ENCODE assay signal across 17 mouse cellular contexts in the genomic region with DNA sequence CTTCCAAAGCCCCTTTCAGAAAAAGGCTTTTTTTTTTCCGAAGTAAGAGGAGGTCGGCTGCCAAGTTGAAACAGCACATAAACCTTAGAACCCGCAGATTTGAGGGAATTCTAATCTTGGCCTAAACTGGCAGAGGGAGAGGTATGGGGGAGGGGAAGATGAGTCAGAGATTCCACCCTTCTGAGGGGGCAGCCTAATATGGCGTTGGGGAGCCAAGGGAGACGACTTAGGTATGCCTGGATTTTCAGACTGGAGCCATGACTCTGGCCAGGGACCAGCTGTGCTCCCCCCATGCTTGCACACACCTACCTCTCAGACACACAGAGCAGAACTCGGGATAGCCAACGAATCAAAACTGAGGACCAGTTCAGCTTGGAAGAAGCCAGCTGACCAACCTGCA.
A peak's percentile ranks its signal among the peaks of the same experiment; 100 is the strongest.
DNase-seq lines count a peak whose midpoint lies in the region; ATAC-seq and TF ChIP-seq lines count a peak whose summit lies in the region.
"Had no signal": no experiment of that assay in that cellular context is flagged by ENCODE, and none has a peak within 500 bp of the region (broad histone marks: within the 10 kb centered on the region; RNA-seq: fewer than 3 reads in every experiment).

No protein-coding gene starts in this region.

- H3K4me3 ChIP-seq in heart, embryonic 15.5 days = no peak overlapping the region
- no peak overlapping the region for H3K4me3 ChIP-seq in midbrain, embryonic 10.5 days
- no peak overlapping the region for H3K4me3 ChIP-seq in midbrain, postnatal 0 days (ENCODE audit: low read depth, low read length)
- no peak overlapping the region for H3K4me3 ChIP-seq in intestine, embryonic 14.5 days (ENCODE audit: low read depth, low read length)
- H3K4me3 ChIP-seq: erythroblast, embryonic 14.5 days; hindbrain, embryonic 15.5 days; liver, embryonic 13.5 days; neural tube, embryonic 13.5 days had no signal

- TF ChIP-seq CTCF in midbrain, postnatal 0 days (IDR thresholded peaks at IDR 0.05) = no peak

- no peaks in the 10 kb centered on the region; the same call in 1 of the 2 replicates for H3K36me3 ChIP-seq in heart, embryonic 15.5 days
- H3K36me3 ChIP-seq in midbrain, embryonic 10.5 days = no peaks in the 10 kb centered on the region
- H3K36me3 ChIP-seq in midbrain, postnatal 0 days (ENCODE audit: insufficient read depth, low read length) = no peaks in the 10 kb centered on the region
- no peaks in the 10 kb centered on the region for H3K36me3 ChIP-seq in intestine, embryonic 14.5 days (ENCODE audit: control insufficient read depth, insufficient read depth, low read length)
- H3K36me3 ChIP-seq: hindbrain, embryonic 15.5 days; liver, embryonic 13.5 days; neural tube, embryonic 13.5 days had no signal

- 34% methylated on average over 7 of the region's 7 CpGs for WGBS in heart, embryonic 15.5 days
- WGBS in midbrain, embryonic 10.5 days = 76% methylated on average over 7 of the region's 7 CpGs
- WGBS in midbrain, postnatal 0 days = 60% methylated on average over 7 of the region's 7 CpGs
- 62% methylated on average over 7 of the region's 7 CpGs for WGBS in intestine, embryonic 14.5 days

- no peak overlapping the region for H3K4me2 ChIP-seq in heart, embryonic 15.5 days
- H3K4me2 ChIP-seq in midbrain, postnatal 0 days (ENCODE audit: low read depth, low read length, poor library complexity, severe bottlenecking) = no peak overlapping the region
- H3K4me2 ChIP-seq in intestine, embryonic 14.5 days (ENCODE audit: low read length) = no peak overlapping the region
- H3K4me2 ChIP-seq: hindbrain, embryonic 15.5 days; liver, embryonic 13.5 days; neural tube, embryonic 13.5 days had no signal

- no peak overlapping the region for H3K9ac ChIP-seq in heart, embryonic 15.5 days
- no peak overlapping the region for H3K9ac ChIP-seq in midbrain, postnatal 0 days (replicated peaks; ENCODE audit: low read length, poor library complexity, severe bottlenecking)
- no peak overlapping the region for H3K9ac ChIP-seq in intestine, embryonic 14.5 days (ENCODE audit: low read length)
- H3K9ac ChIP-seq: hindbrain, embryonic 15.5 days; liver, embryonic 13.5 days; neural tube, embryonic 13.5 days had no signal

- peak overlapping the region; percentile 37 for H3K27ac ChIP-seq in heart, embryonic 15.5 days
- H3K27ac ChIP-seq in midbrain, embryonic 10.5 days (replicated peaks) = 0 out of 2 replicates have a peak overlapping the region, but pooled peaks have one; percentile 1
- no peak overlapping the region for H3K27ac ChIP-seq in midbrain, postnatal 0 days (ENCODE audit: low read depth, low read length)
- peak overlapping the region; percentile 48; the same call in 1 of the 2 replicates for H3K27ac ChIP-seq in intestine, embryonic 14.5 days (ENCODE audit: low read depth)
- H3K27ac ChIP-seq: hindbrain, embryonic 15.5 days; liver, embryonic 13.5 days; macrophage; neural tube, embryonic 13.5 days had no signal

- H3K4me1 ChIP-seq in heart, embryonic 15.5 days (replicated peaks) = peaks cover 40% of the 10 kb centered on the region
- H3K4me1 ChIP-seq in midbrain, embryonic 10.5 days = peaks cover 25% of the 10 kb centered on the region
- no peaks in the 10 kb centered on the region for H3K4me1 ChIP-seq in midbrain, postnatal 0 days (ENCODE audit: insufficient read depth, low read length)
- H3K4me1 ChIP-seq in intestine, embryonic 14.5 days (replicated peaks; ENCODE audit: control insufficient read depth, insufficient read depth, low read length) = peaks cover 9% of the 10 kb centered on the region; the same call in 1 of the 2 replicates
- H3K4me1 ChIP-seq: hindbrain, embryonic 15.5 days; neural tube, embryonic 13.5 days had no signal

- ATAC-seq in heart, embryonic 15.5 days (replicated peaks; ENCODE audit: insufficient number of reproducible peaks, insufficient read depth, low FRiP score, low read depth) = no peak; the same call in 1 of the 2 replicates
- no peak for ATAC-seq in midbrain, postnatal 0 days (ENCODE audit: low FRiP score)
- ATAC-seq in intestine, embryonic 14.5 days (replicated peaks; ENCODE audit: low FRiP score, low TSS enrichment, low read depth) = no peak
- ATAC-seq: CD4-positive, CD25-positive, alpha-beta regulatory T cell, adult 4 months; midbrain, embryonic 16.5 days had no signal

- H3K9me3 ChIP-seq in heart, embryonic 15.5 days (replicated peaks) = no peaks in the 10 kb centered on the region
- no peaks in the 10 kb centered on the region for H3K9me3 ChIP-seq in midbrain, embryonic 10.5 days (replicated peaks)
- H3K9me3 ChIP-seq in midbrain, postnatal 0 days (ENCODE audit: low read length) = no peaks in the 10 kb centered on the region
- no peaks in the 10 kb centered on the region for H3K9me3 ChIP-seq in intestine, embryonic 14.5 days (ENCODE audit: control insufficient read depth, low read length)
- H3K9me3 ChIP-seq: hindbrain, embryonic 15.5 days; liver, embryonic 13.5 days; neural tube, embryonic 13.5 days had no signal

- no peak for DNase-seq in heart, adult 8-10 months (ENCODE audit: low spot score)
- no peak for DNase-seq in midbrain, embryonic 10.5 days (ENCODE audit: low spot score)
- DNase-seq in midbrain, postnatal 0 days (ENCODE audit: low spot score) = no peak
- no peak for DNase-seq in intestine, embryonic 14.5 days (ENCODE audit: low spot score)
- no peak for DNase-seq in retina, embryonic 14.5 days (ENCODE audit: low spot score)
- DNase-seq in frontal cortex, postnatal 36 days (ENCODE audit: low spot score in 2 of 2) = no peak
- DNase-seq: cerebellum, adult 11-12 months; kidney, postnatal 10 days; layer of hippocampus, adult 9-11 months; liver, embryonic 13.5 days had no signal

- H3K27me3 ChIP-seq in heart, embryonic 15.5 days = no peaks in the 10 kb centered on the region
- H3K27me3 ChIP-seq in midbrain, embryonic 10.5 days (ENCODE audit: low read depth, poor library complexity, severe bottlenecking) = no peaks in the 10 kb centered on the region; the same call in 1 of the 2 replicates
- H3K27me3 ChIP-seq in midbrain, postnatal 0 days (ENCODE audit: insufficient read depth, low read length) = 0 out of 2 replicates have a peak, but pooled peaks cover 6% of the 10 kb centered on the region
- H3K27me3 ChIP-seq in intestine, embryonic 14.5 days (replicated peaks; ENCODE audit: control insufficient read depth, insufficient read depth, low read length) = no peaks in the 10 kb centered on the region
- H3K27me3 ChIP-seq: hindbrain, embryonic 15.5 days; liver, embryonic 13.5 days; neural tube, embryonic 13.5 days had no signal
